Comparison of ENCODE assay signal across 8 mouse cellular contexts in the genomic region with DNA sequence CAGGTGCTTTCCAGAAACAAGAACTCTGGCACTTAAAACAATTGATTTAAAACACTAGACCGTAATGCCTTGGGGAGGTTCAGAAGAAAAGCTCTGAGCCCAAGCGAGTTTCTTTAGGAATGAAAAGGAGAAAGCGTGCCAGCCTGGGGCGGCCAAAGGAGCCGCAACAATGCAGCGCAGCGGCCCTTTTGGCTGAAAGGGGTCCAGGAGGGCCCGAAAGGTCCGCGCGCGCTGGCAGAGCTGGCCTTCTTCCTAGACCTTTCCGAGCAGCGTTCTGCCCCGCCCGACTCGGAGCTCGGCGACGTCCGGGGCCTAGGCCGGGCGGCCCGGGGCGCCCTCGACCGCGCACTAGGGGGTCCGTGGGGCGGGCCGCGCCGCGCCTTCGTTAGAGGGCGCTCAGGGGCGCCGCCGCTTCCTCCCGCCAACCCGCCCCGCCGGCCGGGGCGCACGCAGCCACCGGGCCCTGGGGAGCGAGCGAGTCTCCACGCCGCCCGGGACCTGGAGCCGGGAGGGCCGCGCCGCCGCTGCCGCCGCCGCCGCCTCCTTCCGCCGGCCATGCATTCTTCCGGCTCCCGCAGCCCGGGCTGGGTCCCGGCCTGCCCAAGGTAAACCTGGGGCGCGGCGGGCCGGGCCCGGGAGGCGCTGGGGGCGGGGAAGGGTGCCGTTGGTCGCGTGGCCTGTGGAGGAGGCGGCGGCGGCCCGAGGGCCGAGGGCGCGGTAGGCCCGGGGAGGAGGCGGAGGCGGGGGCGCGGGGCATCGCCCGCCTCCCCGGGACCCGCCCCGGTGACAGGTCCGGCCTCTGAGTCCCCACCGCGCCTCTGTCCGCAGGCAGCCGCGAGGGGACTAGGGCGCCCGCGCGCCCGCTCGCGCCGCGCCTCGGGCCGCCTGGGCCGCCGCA. TPM values are rescaled to one million over a fixed set of nuclear protein-coding genes. Genes with fewer than 3 reads are reported as not detected.
A peak's percentile ranks its signal among the peaks of the same experiment; 100 is the strongest.
DNase-seq lines count a peak whose midpoint lies in the region; ATAC-seq lines count a peak whose summit lies in the region.

A gene (plus strand): TSS at position 234 of the 898 bp plus-strand sequence.

- peak within 1 kb of the TSS; percentile 94 for H3K27ac ChIP-seq in intestine, embryonic 15.5 days

- peak within 1 kb of the TSS; percentile 79 for H3K9ac ChIP-seq in intestine, embryonic 15.5 days

- peaks cover 7% of the 10 kb centered on the region; the same call in 1 of the 2 replicates for H3K4me1 ChIP-seq in intestine, embryonic 15.5 days (replicated peaks)

- DNase-seq in adrenal gland, adult (ENCODE audit: inconsistent age in 2 of 2, low spot score in 1 of 2), result peak; percentile 92 to 97
- DNase-seq in embryo, embryonic 10.5 days (ENCODE audit: low spot score), result peak; percentile 74
- DNase-seq in gastrocnemius, postnatal 4 days (ENCODE audit: low spot score in 2 of 2), result peak; percentile 66 to 79
- peak; percentile 76 for DNase-seq in left cerebral cortex, postnatal 36 days (ENCODE audit: low spot score in 2 of 2)
- peak; percentile 52 for DNase-seq in mesoderm, embryonic 11.5 days (ENCODE audit: low read depth, low spot score)
- DNase-seq in right cerebral cortex, postnatal 36 days (ENCODE audit: low spot score in 2 of 2), result peak; percentile 13 to 33
- peak; percentile 77 to 79 for DNase-seq in urinary bladder, postnatal 4 days (ENCODE audit: low spot score in 2 of 2)

- no peaks in the 10 kb centered on the region for H3K9me3 ChIP-seq in intestine, embryonic 15.5 days

- intact Hi-C loops in left cerebral cortex, postnatal 36 days (cut with DNase I), result loop anchor here (2.0 to 5.0 kb wide), 2 partner anchors 99 to 141 kb away; a partner anchor contains a TSS

- H3K27me3 ChIP-seq in intestine, embryonic 15.5 days (replicated peaks), result no peaks in the 10 kb centered on the region

- under 1% methylated on average over 74 of the region's 113 CpGs for WGBS in intestine, embryonic 15.5 days

- H3K4me2 ChIP-seq in intestine, embryonic 15.5 days (replicated peaks), result peak within 1 kb of the TSS; percentile 89

- peak within 1 kb of the TSS; percentile 94 for H3K4me3 ChIP-seq in intestine, embryonic 15.5 days (replicated peaks)

- ATAC-seq in intestine, embryonic 15.5 days, result peak; percentile 96

- no peaks in the 10 kb centered on the region for H3K36me3 ChIP-seq in intestine, embryonic 15.5 days

RNA-seq across cellular contexts. Expression of the gene that starts here (rescaled TPM):
- total RNA-seq in gastrocnemius, postnatal 4 days (2021), result 10 to 100 TPM; 41.2 to 48.3 TPM
- polyA plus RNA-seq in intestine, embryonic 15.5 days (2015; fragmentation: Nextera tagmentation; extraction: Ambion mirVana), result 31.2 and 37.2 TPM in 2 replicates
- 100 to 1,000 TPM; 181 TPM for total RNA-seq in left cerebral cortex, postnatal 36 days (2021)

Comparison
In these comparisons a context has a peak if more than half of its experiments do, and no peak if none do; other contexts are left out.
1. Peak in every context shown above with its lines: DNase-seq, ATAC-seq, H3K4me3 ChIP-seq and H3K27ac ChIP-seq.
2. DNase-seq: peak in every context shown above with its lines; median percentile 94 in adrenal gland, adult; 78 in urinary bladder, postnatal 4 days; 76 in left cerebral cortex, postnatal 36 days; 74 in embryo, embryonic 10.5 days; 72 in gastrocnemius, postnatal 4 days; 52 in mesoderm, embryonic 11.5 days; 23 in right cerebral cortex, postnatal 36 days.